Mouse (Mus musculus) Patski (cell line): ENCODE measurements at regions not wholly inside any gene's neighbourhood (a gene's known extent, or its start where the extent isn't known, plus 50 kb on each side); places are given as distances from the start of the nearest gene placed in this dataset.

Experiments
- ATAC-seq: fragments of 100-300 bp; one replicate; pipeline ENCODE4 v1.8.0; 2021
- CTCF ChIA-PET: fragments of 350-600 bp; sonication (Branson Sonifier 250); formaldehyde crosslinking; loops from one replicate; lab custom pipeline; 2022; ENCODE audit warnings: inconsistent platforms; lab: Charles Lee
- POLR2A ChIA-PET: fragments of 350-600 bp; sonication (Branson Sonifier 250); formaldehyde crosslinking; loops from one replicate; lab custom pipeline; 2022; ENCODE audit warnings: antibody characterized with exemption, inconsistent platforms; lab: Charles Lee
- DNase-seq: peaks from one replicate; pipeline ENCODE4 v3.0.0-alpha.2; 2011; ENCODE audit warnings: low read depth, low spot score
- H3K27me3 ChIP-seq: fragments of 371-371 bp; one replicate; pipeline ENCODE4 v1.5.1; 2021
- CTCF ChIP-seq: fragments of 100-300 bp; IDR thresholded peaks from one replicate; pipeline ENCODE4 v1.5.1; 2021
- in situ Hi-C: fragments of 300-500 bp; cut with MboI; formaldehyde crosslinking; loops from 3 replicates; pipeline ENCODE4 v1.11.1; 2018; ENCODE audit warnings: low pct_unique_long_range_greater_than_20kb, mixed read lengths

DNA sequence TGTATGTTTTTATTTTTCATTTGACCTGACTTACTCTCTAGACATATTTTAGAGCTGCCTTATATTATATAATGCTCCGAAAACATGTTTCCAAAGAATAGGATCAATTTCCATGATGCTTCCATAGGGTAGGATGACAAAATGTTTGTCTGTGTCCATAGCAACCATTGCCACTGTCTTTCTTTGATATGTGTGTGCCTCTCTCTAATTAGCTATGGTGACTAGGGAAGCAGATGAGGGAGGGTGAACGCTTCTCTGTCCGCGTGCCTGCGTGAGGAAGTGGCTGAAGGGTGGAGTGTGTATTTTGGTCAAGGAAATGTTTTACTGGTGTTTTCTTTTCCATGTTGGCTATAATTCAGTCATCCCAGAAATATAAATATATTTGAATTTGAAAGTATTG lies 104.2 kb upstream of the Fn1 start:
- POLR2A ChIA-PET = no interaction called here
- DNase-seq = no peak

GRCm38 (mm10) chr1:71756159-71756558 lies 103.2 kb upstream of the Fn1 start:
- no peaks in the 10 kb centered on the region for H3K27me3 ChIP-seq
- in situ Hi-C loops = no loop called here
- TF ChIP-seq CTCF = no peak
- ChIA-PET POLR2A (interaction anchor here (0.7 kb wide), 1 partner anchor 1023 kb away, joined by 3 read pairs; no protein-coding TSS in a partner anchor), CTCF (no interaction called here)
- DNase-seq (no peak), ATAC-seq (no peak)

More for the DNA sequence above, 104.2 kb upstream of the Fn1 start:
- TF ChIP-seq CTCF = no peak
- CTCF ChIA-PET = no interaction called here
- H3K27me3 ChIP-seq = no peaks in the 10 kb centered on the region
- no peak for ATAC-seq
- in situ Hi-C loops = no loop called here

- no peaks in the 10 kb centered on the region for H3K27me3 ChIP-seq
- ChIA-PET POLR2A (interaction anchor here (0.7 to 1.4 kb wide), 2 partner anchors 15 to 1024 kb away, joined by 3 to 4 read pairs; no protein-coding TSS in a partner anchor), CTCF (interaction anchor here (1.0 kb wide), 2 partner anchors 17 to 80 kb away, joined by 3 read pairs; no protein-coding TSS in a partner anchor)
- TF ChIP-seq CTCF = no peak
- in situ Hi-C loops = no loop called here
- no peak for DNase-seq
- ATAC-seq = no peak
These were observed 102.4 kb upstream of the Fn1 start for GRCm38 (mm10) chr1:71755435-71755834.

GRCm38 (mm10) chr1:71752351-71752750 lies 99.4 kb upstream of the Fn1 start:
- H3K27me3 ChIP-seq = no peaks in the 10 kb centered on the region
- CTCF ChIA-PET = interaction anchor here (1.0 kb wide), 1 partner anchor 11 kb away, joined by 4 read pairs; no protein-coding TSS in a partner anchor
- TF ChIP-seq CTCF = no peak
- in situ Hi-C loops = no loop called here
- POLR2A ChIA-PET = no interaction called here
- ATAC-seq = no peak
- no peak for DNase-seq

DNA sequence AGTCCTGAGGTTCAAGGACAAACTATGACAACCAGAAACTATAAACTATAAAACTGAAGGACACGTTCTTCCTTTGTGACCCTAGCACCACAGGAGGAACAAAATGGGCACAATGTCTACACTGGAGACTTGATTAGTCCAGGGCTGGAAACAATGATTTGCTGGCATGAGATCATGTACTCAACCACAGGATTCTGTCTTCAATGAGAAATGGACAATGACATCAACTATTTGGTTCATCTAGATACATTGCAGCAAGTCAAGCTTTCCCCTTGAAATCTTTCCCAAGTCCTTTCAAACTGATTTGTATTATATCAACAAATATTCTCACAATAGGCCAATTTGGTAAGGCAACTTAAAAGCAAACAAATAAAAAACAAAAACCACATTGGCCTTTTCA lies 98.6 kb upstream of the Fn1 start:
- CTCF ChIA-PET = interaction anchor here (1.0 kb wide), 1 partner anchor 12 kb away, joined by 4 read pairs; no protein-coding TSS in a partner anchor
- no peak for ATAC-seq
- H3K27me3 ChIP-seq = no peaks in the 10 kb centered on the region
- in situ Hi-C loops = no loop called here
- TF ChIP-seq CTCF = no peak
- no peak for DNase-seq
- POLR2A ChIA-PET = no interaction called here

DNA sequence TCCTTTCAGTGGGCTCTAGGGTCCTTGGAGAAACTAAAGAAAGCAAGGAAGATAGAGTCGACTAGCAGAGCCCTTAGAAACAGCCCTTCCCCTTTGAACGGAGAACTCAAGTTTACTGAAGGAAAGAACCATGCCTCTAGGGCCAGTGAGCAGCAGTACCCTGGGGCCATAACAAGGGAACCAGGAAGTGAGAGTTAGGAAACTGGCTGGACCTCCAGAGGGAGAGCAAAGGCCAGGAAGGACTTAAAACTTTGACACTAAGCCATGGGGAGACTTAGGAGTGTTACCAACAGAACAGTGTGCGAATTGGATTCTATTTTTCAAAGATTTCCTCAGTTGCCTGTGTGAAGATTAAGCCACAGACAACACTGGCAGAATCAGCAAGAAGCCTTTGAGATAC lies 82.6 kb upstream of the Fn1 start:
- no peak for DNase-seq
- TF ChIP-seq CTCF = no peak
- no peaks in the 10 kb centered on the region for H3K27me3 ChIP-seq
- ATAC-seq = no peak
- ChIA-PET CTCF (no interaction called here), POLR2A (no interaction called here)
- in situ Hi-C loops = no loop called here

GRCm38 (mm10) chr1:71731623-71732022 lies 78.6 kb upstream of the Fn1 start:
- H3K27me3 ChIP-seq = no peaks in the 10 kb centered on the region
- ChIA-PET POLR2A (no interaction called here), CTCF (no interaction called here)
- TF ChIP-seq CTCF = no peak
- ATAC-seq = no peak
- in situ Hi-C loops = no loop called here
- DNase-seq = no peak

DNA sequence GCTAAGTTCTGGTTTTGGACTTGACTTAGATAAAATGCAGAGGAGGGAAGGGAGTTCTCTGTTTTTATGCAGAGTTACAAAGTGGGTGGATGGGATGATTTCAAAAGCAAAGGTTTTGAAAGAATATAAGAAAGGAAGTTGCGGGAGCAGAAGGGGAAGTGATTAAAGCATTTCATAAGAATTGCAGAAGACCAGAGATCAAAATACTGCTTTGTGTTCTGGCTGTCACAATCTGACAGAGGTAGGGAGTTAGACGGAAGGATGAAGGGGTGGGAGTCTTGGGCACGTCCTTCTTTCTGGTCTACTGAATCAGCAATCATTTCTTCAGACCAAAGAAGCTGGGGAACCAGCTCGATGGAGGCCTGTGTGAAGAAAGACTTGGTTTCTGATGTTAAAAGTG lies 78.0 kb upstream of the Fn1 start:
- no peaks in the 10 kb centered on the region for H3K27me3 ChIP-seq
- no peak for ATAC-seq
- no peak for DNase-seq
- CTCF ChIA-PET = interaction anchor here (1.8 kb wide), 1 partner anchor 15 kb away, joined by 4 read pairs; no protein-coding TSS in a partner anchor
- in situ Hi-C loops = no loop called here
- no peak for TF ChIP-seq CTCF
- POLR2A ChIA-PET = no interaction called here

GRCm38 (mm10) chr1:71728852-71729347 lies 75.9 kb upstream of the Fn1 start:
- no peaks in the 10 kb centered on the region for H3K27me3 ChIP-seq
- in situ Hi-C loops = no loop called here
- TF ChIP-seq CTCF = no peak
- ChIA-PET CTCF (no interaction called here), POLR2A (interaction anchor here (0.7 kb wide), 1 partner anchor 284 kb away, joined by 5 read pairs; no protein-coding TSS in a partner anchor)
- no peak for DNase-seq
- ATAC-seq = no peak

GRCm38 (mm10) chr1:71723816-71724215 lies 70.8 kb upstream of the Fn1 start:
- CTCF ChIA-PET = interaction anchor here (0.6 to 1.5 kb wide), 2 partner anchors 23 to 74 kb away, joined by 3 to 4 read pairs; no protein-coding TSS in a partner anchor
- ATAC-seq (no peak), DNase-seq (no peak)
- no peaks in the 10 kb centered on the region for H3K27me3 ChIP-seq
- in situ Hi-C loops = no loop called here
- no peak for TF ChIP-seq CTCF
- POLR2A ChIA-PET = no interaction called here

- H3K27me3 ChIP-seq = no peaks in the 10 kb centered on the region
- CTCF ChIA-PET = interaction anchor here (0.9 to 1.5 kb wide), 2 partner anchors 11 to 23 kb away, joined by 3 to 4 read pairs; no protein-coding TSS in a partner anchor
- DNase-seq (no peak), ATAC-seq (no peak)
- POLR2A ChIA-PET = interaction anchor here (0.5 kb wide), 1 partner anchor 36 kb away, joined by 3 read pairs; no protein-coding TSS in a partner anchor
- no peak for TF ChIP-seq CTCF
- in situ Hi-C loops = no loop called here
These were observed 70.0 kb upstream of the Fn1 start for GRCm38 (mm10) chr1:71723039-71723397.
